ENCODE assay signal across 14 mouse cellular contexts in genomic region chr9:85653401-85653800, GRCm38 (mm10).
"Had no signal": no experiment of that assay in that cellular context is flagged by ENCODE, and none has a peak within 500 bp of the region (broad histone marks: within the 10 kb centered on the region; RNA-seq: fewer than 3 reads in every experiment).

No protein-coding gene starts in this region.

- H3K4me2 ChIP-seq: liver, embryonic 11.5 days; liver, embryonic 15.5 days; midbrain, embryonic 13.5 days had no signal

- H3K27ac ChIP-seq: layer of hippocampus, adult 2 months; liver, embryonic 15.5 days; midbrain, embryonic 13.5 days had no signal

- H3K9ac ChIP-seq: liver, embryonic 15.5 days; midbrain, embryonic 13.5 days had no signal

- H3K4me3 ChIP-seq: layer of hippocampus, adult 2 months; liver, embryonic 15.5 days; midbrain, embryonic 13.5 days had no signal

- H3K27me3 ChIP-seq: liver, embryonic 15.5 days; midbrain, embryonic 13.5 days had no signal

- ATAC-seq: lung, postnatal 0 days; midbrain, embryonic 13.5 days had no signal

- DNase-seq: kidney, postnatal 10 days; kidney, postnatal 4 days; lung, adult 2 months; lung, postnatal 36 days; retina, postnatal 1 day; right cerebral cortex, postnatal 4 days; spleen, adult 18-20 months; thymus, adult 18-20 months; thymus, postnatal 14 days had no signal

- H3K9me3 ChIP-seq: liver, embryonic 15.5 days; midbrain, embryonic 13.5 days had no signal

- H3K36me3 ChIP-seq: liver, embryonic 15.5 days; midbrain, embryonic 13.5 days had no signal

- H3K4me1 ChIP-seq: liver, embryonic 15.5 days; midbrain, embryonic 13.5 days had no signal
